In the genomic region with DNA sequence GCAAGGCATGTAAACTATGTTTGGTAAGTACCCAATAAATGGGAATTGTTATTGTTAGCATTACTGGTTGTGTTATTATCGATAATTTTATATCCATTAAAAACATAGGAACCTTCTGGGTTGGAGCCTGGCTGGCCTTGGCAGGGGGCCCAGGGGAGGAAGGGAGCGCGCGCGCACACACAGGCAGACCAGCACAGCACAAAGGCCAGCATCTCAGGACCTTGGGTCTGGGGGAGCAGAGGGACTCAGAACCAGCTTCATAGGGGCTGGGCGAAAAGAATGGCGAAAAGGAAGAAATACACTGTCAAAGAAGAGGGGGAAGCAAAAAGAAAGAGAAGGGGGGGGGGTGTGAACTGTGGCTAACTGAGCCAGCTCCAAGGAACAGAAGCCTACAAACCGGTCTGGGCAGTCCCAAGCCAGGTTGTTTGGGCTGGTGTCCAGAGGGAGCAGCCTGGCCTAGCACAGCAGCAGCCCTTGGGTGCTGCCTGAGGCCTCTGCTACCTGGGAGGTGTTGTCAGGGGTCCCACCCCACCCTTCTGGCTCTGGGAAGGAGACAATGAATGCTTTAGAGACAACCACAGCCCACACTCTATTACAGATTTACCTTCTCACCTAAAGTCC, we compare ENCODE assay signal across 11 mouse cellular contexts. TPM values are rescaled to one million over a fixed set of nuclear protein-coding genes. Genes with fewer than 3 reads are reported as not detected.
DNase-seq lines count a peak whose midpoint lies in the region; ATAC-seq lines count a peak whose summit lies in the region.
"Had no signal": no experiment of that assay in that cellular context is flagged by ENCODE, and none has a peak within 500 bp of the region (broad histone marks: within the 10 kb centered on the region; RNA-seq: fewer than 3 reads in every experiment).

No protein-coding gene starts in this region.

- peaks cover 16% of the 10 kb centered on the region for H3K4me1 ChIP-seq in kidney, embryonic 16.5 days (ENCODE audit: insufficient read depth, low read length)
- peaks cover 19% of the 10 kb centered on the region for H3K4me1 ChIP-seq in lung, embryonic 16.5 days (replicated peaks; ENCODE audit: control insufficient read depth, insufficient read depth, low read length)

- H3K9ac ChIP-seq in kidney, embryonic 16.5 days (replicated peaks; ENCODE audit: low read length) = no peak overlapping the region
- H3K9ac ChIP-seq in lung, embryonic 16.5 days (ENCODE audit: low read length) = peak overlapping the region; percentile 23; the same call in 1 of the 2 replicates
- H3K9ac ChIP-seq: liver, embryonic 14.5 days; midbrain, embryonic 15.5 days; neural tube, embryonic 15.5 days had no signal

- no peak overlapping the region for H3K27ac ChIP-seq in kidney, embryonic 16.5 days (ENCODE audit: low read length)
- peak overlapping the region; percentile 72 for H3K27ac ChIP-seq in lung, embryonic 16.5 days (ENCODE audit: low read length)
- H3K27ac ChIP-seq: liver, embryonic 14.5 days; midbrain, embryonic 15.5 days; neural tube, embryonic 15.5 days had no signal

- H3K4me2 ChIP-seq in kidney, embryonic 16.5 days (replicated peaks; ENCODE audit: low read depth, low read length) = no peak overlapping the region
- H3K4me2 ChIP-seq in lung, embryonic 16.5 days (ENCODE audit: low read depth, low read length) = no peak overlapping the region
- H3K4me2 ChIP-seq: midbrain, embryonic 15.5 days; neural tube, embryonic 15.5 days had no signal

- no peaks in the 10 kb centered on the region for H3K27me3 ChIP-seq in kidney, embryonic 16.5 days (ENCODE audit: insufficient read depth, low read length)
- no peaks in the 10 kb centered on the region for H3K27me3 ChIP-seq in lung, embryonic 16.5 days (ENCODE audit: control insufficient read depth, insufficient read depth, low read depth, low read length)
- H3K27me3 ChIP-seq: midbrain, embryonic 15.5 days had no signal

- intact Hi-C loops in heart, postnatal 10 days (cut with DNase I) = no loop called here

- peak; percentile 64 for ATAC-seq in kidney, embryonic 16.5 days (ENCODE audit: low FRiP score, low TSS enrichment)
- peak; percentile 83 for ATAC-seq in lung, embryonic 16.5 days (ENCODE audit: low read depth)
- ATAC-seq: midbrain, embryonic 15.5 days had no signal

- no peak overlapping the region for H3K4me3 ChIP-seq in kidney, embryonic 16.5 days (ENCODE audit: low read length)
- no peak overlapping the region for H3K4me3 ChIP-seq in lung, embryonic 16.5 days (ENCODE audit: low read length)
- H3K4me3 ChIP-seq: midbrain, embryonic 15.5 days; neural tube, embryonic 15.5 days had no signal

- H3K36me3 ChIP-seq in kidney, embryonic 16.5 days (ENCODE audit: insufficient read depth, low read length) = no peaks in the 10 kb centered on the region
- H3K36me3 ChIP-seq in lung, embryonic 16.5 days (ENCODE audit: control insufficient read depth, insufficient read depth, low read length) = no peaks in the 10 kb centered on the region
- H3K36me3 ChIP-seq: midbrain, embryonic 15.5 days; neural tube, embryonic 15.5 days had no signal

- H3K9me3 ChIP-seq in kidney, embryonic 16.5 days (ENCODE audit: low read length) = no peaks in the 10 kb centered on the region
- no peaks in the 10 kb centered on the region for H3K9me3 ChIP-seq in lung, embryonic 16.5 days (ENCODE audit: control insufficient read depth, low read length)
- H3K9me3 ChIP-seq: midbrain, embryonic 15.5 days; neural tube, embryonic 15.5 days had no signal

- 70% methylated on average over 8 of the region's 8 CpGs for WGBS in kidney, embryonic 16.5 days
- 58% methylated on average over 8 of the region's 8 CpGs for WGBS in lung, embryonic 16.5 days

- peak; percentile 55 for DNase-seq in ovary, postnatal 36 days (ENCODE audit: low spot score)
- no peak for DNase-seq in ovary, adult 18-20 months (ENCODE audit: low spot score)
- peak; percentile 47 to 77 for DNase-seq in urinary bladder, postnatal 36 days (ENCODE audit: low spot score in 2 of 2)
- no peak for DNase-seq in T-cell, adult 2 months (ENCODE audit: low spot score)
- DNase-seq in heart, postnatal 10 days = no peak
- DNase-seq: spleen, adult 18-20 months had no signal

RNA-seq across cellular contexts. Expression of a gene that starts 13.4 kb away (rescaled TPM):
- polyA plus RNA-seq in kidney, embryonic 16.5 days (2015; fragmentation: Nextera tagmentation; extraction: Ambion mirVana) = 2.0 and 2.5 TPM in 2 replicates
- 1.4 and 1.9 TPM in 2 replicates for polyA plus RNA-seq in lung, embryonic 16.5 days (2015; fragmentation: Nextera tagmentation; extraction: Ambion mirVana)
- 1 to 10 TPM; 4.3 to 6.1 TPM for total RNA-seq in heart, postnatal 10 days (2021)

Comparison
In these comparisons a context has a peak if more than half of its experiments do, and no peak if none do; other contexts are left out.
1. DNase-seq: peak in ovary, postnatal 36 days (single experiment) and urinary bladder, postnatal 36 days (2 of 2); none in ovary, adult 18-20 months (single experiment), T-cell, adult 2 months (single experiment) and heart, postnatal 10 days (0 of 2).